Mouse (Mus musculus) liver, postnatal 0 days (tissue): ENCODE data around the gene Hacd4.

Experiments used
- CTCF ChIP-seq: sonication (generic); IDR thresholded peaks from 2 replicates; pipeline ENCODE4 v1.5.1; 2016; ENCODE audit warnings: antibody characterized with exemption, low read depth
- EP300 ChIP-seq: IDR thresholded peaks from 2 replicates; pipeline ENCODE4 v1.6.1; 2016; ENCODE audit warnings: antibody characterized with exemption, low read depth, mild to moderate bottlenecking

- TF ChIP-seq CTCF (no peak), EP300 (no peak)
Observed at GRCm38 (mm10) chr4:88390036-88390435, 48.7 kb downstream of the Hacd4 start.
